In the genomic region with DNA sequence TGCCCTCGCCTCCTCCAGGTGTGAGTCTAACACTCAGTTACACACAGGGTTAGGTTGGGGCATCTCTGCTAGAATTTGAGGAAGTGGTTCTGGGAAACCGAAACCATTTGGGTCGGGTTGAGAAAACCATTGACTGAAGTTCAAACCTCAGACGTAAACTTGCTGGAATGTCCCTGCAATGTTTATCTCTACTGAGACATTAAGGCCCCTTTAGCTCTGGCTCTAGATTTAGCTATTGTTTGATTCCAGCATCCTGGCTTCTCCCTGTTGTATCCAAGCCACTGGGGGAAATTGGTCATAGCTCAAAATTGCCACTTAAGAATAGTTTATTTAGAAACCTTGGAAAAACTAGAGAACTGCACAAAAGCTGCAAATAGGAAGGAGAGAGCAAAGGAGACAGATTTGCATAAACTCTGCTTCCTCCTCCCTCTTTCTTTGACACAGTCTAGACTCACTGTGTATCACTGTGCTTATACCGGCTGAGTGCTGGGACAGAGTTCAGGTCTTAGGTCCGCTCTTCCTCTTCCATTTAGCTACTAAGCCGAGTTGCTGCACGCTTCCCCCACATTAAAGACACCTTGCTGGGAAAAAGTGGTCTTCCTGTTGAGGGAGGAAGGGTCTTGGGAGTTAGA, we compare ENCODE assay signal across 18 mouse cellular contexts. TPM values are rescaled to one million over a fixed set of nuclear protein-coding genes. Genes with fewer than 3 reads are reported as not detected.
DNase-seq lines count a peak whose midpoint lies in the region; ATAC-seq and TF ChIP-seq lines count a peak whose summit lies in the region.
"Had no signal": no experiment of that assay in that cellular context is flagged by ENCODE, and none has a peak within 500 bp of the region (broad histone marks: within the 10 kb centered on the region; RNA-seq: fewer than 3 reads in every experiment).

No protein-coding gene starts in this region.

- no peaks in the 10 kb centered on the region for H3K9me3 ChIP-seq in heart, embryonic 13.5 days
- no peaks in the 10 kb centered on the region for H3K9me3 ChIP-seq in hindbrain, embryonic 13.5 days
- H3K9me3 ChIP-seq: embryonic facial prominence, embryonic 13.5 days; forebrain, embryonic 12.5 days; hindbrain, embryonic 15.5 days; limb, embryonic 10.5 days; midbrain, embryonic 15.5 days; neural tube, embryonic 12.5 days had no signal

- peak overlapping the region; percentile 48 for H3K27ac ChIP-seq in heart, embryonic 13.5 days (replicated peaks)
- H3K27ac ChIP-seq in cortical plate, adult 2 months (ENCODE audit: insufficient read depth, low read length), result 0 out of 2 replicates have a peak overlapping the region, but pooled peaks have one; percentile 59
- no peak overlapping the region for H3K27ac ChIP-seq in hindbrain, embryonic 13.5 days
- H3K27ac ChIP-seq: embryonic facial prominence, embryonic 13.5 days; forebrain, embryonic 12.5 days; hindbrain, embryonic 15.5 days; limb, embryonic 10.5 days; midbrain, embryonic 15.5 days; neural tube, embryonic 12.5 days had no signal

- no peak for ATAC-seq in heart, embryonic 13.5 days (ENCODE audit: extremely low read depth, insufficient number of reproducible peaks, low FRiP score, low TSS enrichment)
- ATAC-seq in hindbrain, embryonic 13.5 days (ENCODE audit: low FRiP score), result no peak
- ATAC-seq: midbrain, embryonic 15.5 days; Patski had no signal

- no peaks in the 10 kb centered on the region for H3K27me3 ChIP-seq in heart, embryonic 13.5 days (replicated peaks)
- H3K27me3 ChIP-seq in hindbrain, embryonic 13.5 days, result no peaks in the 10 kb centered on the region
- H3K27me3 ChIP-seq: embryonic facial prominence, embryonic 13.5 days; hindbrain, embryonic 15.5 days; midbrain, embryonic 15.5 days; neural tube, embryonic 12.5 days; Patski had no signal

- WGBS in heart, embryonic 13.5 days, result 69% methylated on average over 8 of the region's 8 CpGs
- 86% methylated on average over 8 of the region's 8 CpGs for WGBS in hindbrain, embryonic 13.5 days

- TF ChIP-seq CTCF in cortical plate, adult 2 months (IDR thresholded peaks at IDR 0.05; ENCODE audit: extremely low read depth, insufficient read depth, low read length), result no peak

- H3K4me3 ChIP-seq in heart, embryonic 13.5 days, result no peak overlapping the region
- H3K4me3 ChIP-seq in cortical plate, adult 2 months (ENCODE audit: insufficient read depth, low read length), result no peak overlapping the region
- H3K4me3 ChIP-seq in hindbrain, embryonic 13.5 days, result no peak overlapping the region
- H3K4me3 ChIP-seq: embryonic facial prominence, embryonic 13.5 days; forebrain, embryonic 12.5 days; hindbrain, embryonic 15.5 days; limb, embryonic 10.5 days; midbrain, embryonic 15.5 days; neural tube, embryonic 12.5 days had no signal

- no peak for DNase-seq in heart, postnatal 4 days
- DNase-seq in CD4-positive helper T cell, adult 2 months (ENCODE audit: low read depth, low spot score), result peak; percentile 41
- peak; percentile 49 for DNase-seq in lung, postnatal 36 days
- no peak for DNase-seq in left cerebral cortex, adult 11 months (ENCODE audit: low spot score)
- no peak for DNase-seq in layer of hippocampus, adult 11-12 months (ENCODE audit: low spot score)
- DNase-seq: adrenal gland, adult 2 months; cerebellum, postnatal 14 days; kidney, postnatal 10 days had no signal

- TF ChIP-seq POLR2A in cortical plate, adult 2 months (IDR thresholded peaks at IDR 0.05; ENCODE audit: extremely low read depth, insufficient read depth, low read length), result no peak

- H3K4me2 ChIP-seq in heart, embryonic 13.5 days, result no peak overlapping the region
- no peak overlapping the region for H3K4me2 ChIP-seq in hindbrain, embryonic 13.5 days
- H3K4me2 ChIP-seq: embryonic facial prominence, embryonic 13.5 days; forebrain, embryonic 12.5 days; hindbrain, embryonic 15.5 days; midbrain, embryonic 15.5 days; neural tube, embryonic 12.5 days had no signal

- H3K4me1 ChIP-seq in heart, embryonic 13.5 days, result peaks cover 23% of the 10 kb centered on the region
- peaks cover 5% of the 10 kb centered on the region for H3K4me1 ChIP-seq in cortical plate, adult 2 months (ENCODE audit: control insufficient read depth, insufficient read depth, low read length)
- peaks cover 13% of the 10 kb centered on the region for H3K4me1 ChIP-seq in hindbrain, embryonic 13.5 days (replicated peaks)
- H3K4me1 ChIP-seq: neural tube, embryonic 12.5 days had no signal

- H3K36me3 ChIP-seq in heart, embryonic 13.5 days, result peaks cover 3% of the 10 kb centered on the region; the same call in 1 of the 2 replicates
- H3K36me3 ChIP-seq in hindbrain, embryonic 13.5 days, result 0 out of 2 replicates have a peak, but pooled peaks cover 6% of the 10 kb centered on the region
- H3K36me3 ChIP-seq: embryonic facial prominence, embryonic 13.5 days; forebrain, embryonic 12.5 days; limb, embryonic 10.5 days; midbrain, embryonic 15.5 days; neural tube, embryonic 12.5 days had no signal

- H3K9ac ChIP-seq in heart, embryonic 13.5 days, result no peak overlapping the region
- no peak overlapping the region for H3K9ac ChIP-seq in hindbrain, embryonic 13.5 days
- H3K9ac ChIP-seq: embryonic facial prominence, embryonic 13.5 days; forebrain, embryonic 12.5 days; hindbrain, embryonic 15.5 days; midbrain, embryonic 15.5 days; neural tube, embryonic 12.5 days had no signal

RNA-seq across cellular contexts. Expression of gene Lysmd2, which starts 5.4 kb away (rescaled TPM):
- 16.2 and 16.9 TPM in 2 replicates for polyA plus RNA-seq in heart, embryonic 13.5 days (2015; fragmentation: Nextera tagmentation; extraction: Ambion mirVana)
- total RNA-seq in heart, postnatal 4 days (2021), result 10 to 100 TPM; 12.8 to 13.2 TPM
- 91.3 and 96.5 TPM in 2 replicates for polyA plus RNA-seq in cortical plate, adult 2 months (2012; rRNA removed)
- 24.8 and 26.2 TPM in 2 replicates for polyA plus RNA-seq in hindbrain, embryonic 13.5 days (2015; fragmentation: Nextera tagmentation; extraction: Ambion mirVana)

RNA-seq across cellular contexts. Expression of gene Tmod2, which starts 19.8 kb away (rescaled TPM):
- polyA plus RNA-seq in heart, embryonic 13.5 days (2015; fragmentation: Nextera tagmentation; extraction: Ambion mirVana), result 4.7 and 5.0 TPM in 2 replicates
- 1 to 10 TPM; 4.6 to 5.6 TPM for total RNA-seq in heart, postnatal 4 days (2021)
- polyA plus RNA-seq in cortical plate, adult 2 months (2012; rRNA removed), result 108 and 112 TPM in 2 replicates
- polyA plus RNA-seq in hindbrain, embryonic 13.5 days (2015; fragmentation: Nextera tagmentation; extraction: Ambion mirVana), result 198 and 199 TPM in 2 replicates

RNA-seq across cellular contexts. Expression of gene Scg3, which starts 52.9 kb away (rescaled TPM):
- polyA plus RNA-seq in heart, embryonic 13.5 days (2015; fragmentation: Nextera tagmentation; extraction: Ambion mirVana), result 0.47 and 0.53 TPM in 2 replicates
- total RNA-seq in heart, postnatal 4 days (2021), result under 1 TPM; 0.52 to 0.64 TPM
- 241 and 253 TPM in 2 replicates for polyA plus RNA-seq in cortical plate, adult 2 months (2012; rRNA removed)
- 131 and 139 TPM in 2 replicates for polyA plus RNA-seq in hindbrain, embryonic 13.5 days (2015; fragmentation: Nextera tagmentation; extraction: Ambion mirVana)
- polyA plus RNA-seq: limb, embryonic 10.5 days; Patski had no signal

Comparison
In these comparisons a context has a peak if more than half of its experiments do, and no peak if none do; other contexts are left out.
1. DNase-seq: peak in CD4-positive helper T cell, adult 2 months (single experiment) and lung, postnatal 36 days (single experiment); none in heart, postnatal 4 days (single experiment), left cerebral cortex, adult 11 months (single experiment) and layer of hippocampus, adult 11-12 months (single experiment).
2. RNA of gene Tmod2, which starts 19.8 kb away (polyA plus RNA-seq): 198 to 199 TPM in hindbrain, embryonic 13.5 days and 108 to 112 TPM in cortical plate, adult 2 months; 4.7 to 5.0 TPM in heart, embryonic 13.5 days; every median in the first group is over 10 times any median in the second.
3. RNA of gene Scg3, which starts 52.9 kb away (polyA plus RNA-seq): 241 to 253 TPM in cortical plate, adult 2 months and 131 to 139 TPM in hindbrain, embryonic 13.5 days; 0.47 to 0.53 TPM in heart, embryonic 13.5 days; every median in the first group is over 10 times any median in the second.